In the genomic region with DNA sequence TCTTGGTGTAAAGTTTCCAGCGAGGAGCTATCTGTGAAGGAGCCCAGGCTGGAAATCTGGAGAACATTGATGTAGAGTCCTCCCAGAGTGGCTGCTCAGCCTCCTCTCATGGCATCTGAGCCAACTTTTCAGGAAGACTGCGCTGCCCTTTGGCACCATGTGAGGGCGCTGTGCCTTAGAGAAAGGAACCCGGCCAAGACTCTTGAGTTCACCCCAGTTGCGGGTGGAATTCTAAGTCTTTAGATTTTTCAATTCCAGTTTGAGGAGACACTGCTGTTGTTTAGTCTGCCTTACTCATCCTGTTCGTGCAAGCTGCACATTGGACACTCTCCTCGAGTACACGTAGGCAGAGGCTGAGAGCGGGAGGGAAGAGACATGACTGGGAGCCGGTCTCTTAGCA, we compare ENCODE assay signal across 8 mouse cellular contexts. TPM values are rescaled to one million over a fixed set of nuclear protein-coding genes. Genes with fewer than 3 reads are reported as not detected.
A peak's percentile ranks its signal among the peaks of the same experiment; 100 is the strongest.
DNase-seq lines count a peak whose midpoint lies in the region; ATAC-seq and TF ChIP-seq lines count a peak whose summit lies in the region.

No protein-coding gene starts in this region.

- H3K4me1 ChIP-seq in heart, embryonic 15.5 days (replicated peaks): peaks cover 23% of the 10 kb centered on the region
- H3K4me1 ChIP-seq in stomach, postnatal 0 days (replicated peaks; ENCODE audit: control insufficient read depth, insufficient read depth): no peaks in the 10 kb centered on the region

- H3K4me3 ChIP-seq in heart, embryonic 15.5 days: no peak overlapping the region
- H3K4me3 ChIP-seq in stomach, postnatal 0 days (ENCODE audit: low read depth, low read length): no peak overlapping the region

- H3K9me3 ChIP-seq in heart, embryonic 15.5 days (replicated peaks): no peaks in the 10 kb centered on the region
- no peaks in the 10 kb centered on the region for H3K9me3 ChIP-seq in stomach, postnatal 0 days (ENCODE audit: control insufficient read depth, low read length)

- ATAC-seq in cerebellum, adult (ENCODE audit: insufficient number of reproducible peaks, low FRiP score, low TSS enrichment): no peak
- no peak for ATAC-seq in heart, embryonic 15.5 days (replicated peaks; ENCODE audit: insufficient number of reproducible peaks, insufficient read depth, low FRiP score, low read depth)
- ATAC-seq in stomach, postnatal 0 days (ENCODE audit: low FRiP score, low TSS enrichment): peak; percentile 24; the same call in 1 of the 2 replicates

- peak; percentile 47 for DNase-seq in cerebellum, adult 11 months
- DNase-seq in ZHBTc4 (ENCODE audit: low read depth, low spot score): peak; percentile 76
- peak; percentile 84 for DNase-seq in embryo, embryonic 10.5 days (ENCODE audit: low spot score)
- DNase-seq in layer of hippocampus, postnatal 25 days (ENCODE audit: extremely low spot score in 1 of 2, low spot score in 1 of 2): peak; percentile 82 to 89
- peak; percentile 89 to 91 for DNase-seq in lung, postnatal 4 days
- DNase-seq in stomach, postnatal 0 days (ENCODE audit: low spot score): peak; percentile 78

- TF ChIP-seq EP300 in stomach, postnatal 0 days (optimal IDR thresholded peaks at IDR 0.05): no peak

- peak overlapping the region; percentile 99; the same call in 1 of the 2 replicates for H3K4me2 ChIP-seq in heart, embryonic 15.5 days
- H3K4me2 ChIP-seq in stomach, postnatal 0 days (replicated peaks; ENCODE audit: low read depth): no peak overlapping the region

- 0 out of 2 replicates have a peak, but pooled peaks cover 6% of the 10 kb centered on the region for H3K27me3 ChIP-seq in heart, embryonic 15.5 days
- no peaks in the 10 kb centered on the region for H3K27me3 ChIP-seq in stomach, postnatal 0 days (ENCODE audit: control insufficient read depth, insufficient read depth, low read length)

- no peak overlapping the region for H3K9ac ChIP-seq in heart, embryonic 15.5 days
- no peak overlapping the region for H3K9ac ChIP-seq in stomach, postnatal 0 days (ENCODE audit: low read length)

- H3K36me3 ChIP-seq in heart, embryonic 15.5 days: no peaks in the 10 kb centered on the region
- H3K36me3 ChIP-seq in stomach, postnatal 0 days (ENCODE audit: control insufficient read depth, insufficient read depth, low read length): no peaks in the 10 kb centered on the region

- TF ChIP-seq CTCF in stomach, postnatal 0 days (IDR thresholded peaks at IDR 0.05; ENCODE audit: low read depth): peak; percentile 93

- WGBS in heart, embryonic 15.5 days: 41% methylated on average over 10 of the region's 10 CpGs
- 30% methylated on average over 10 of the region's 10 CpGs for WGBS in stomach, postnatal 0 days

- peak overlapping the region; percentile 31; the same call in 1 of the 2 replicates for H3K27ac ChIP-seq in heart, embryonic 15.5 days
- H3K27ac ChIP-seq in stomach, postnatal 0 days (replicated peaks): peak overlapping the region; percentile 58

RNA-seq across cellular contexts. Expression of gene Adamts17, which starts 2.5 kb away (rescaled TPM):
- 5.1 and 7.2 TPM in 2 replicates for polyA plus RNA-seq in heart, embryonic 15.5 days (2015; fragmentation: Nextera tagmentation; extraction: Ambion mirVana)
- total RNA-seq in layer of hippocampus, postnatal 25 days (2021): 10 to 100 TPM; 20.7 to 29.2 TPM
- 2.4 TPM in 2 replicates for polyA plus RNA-seq in stomach, postnatal 0 days (2015; fragmentation: Nextera tagmentation; extraction: Ambion mirVana)
